In the genomic region with DNA sequence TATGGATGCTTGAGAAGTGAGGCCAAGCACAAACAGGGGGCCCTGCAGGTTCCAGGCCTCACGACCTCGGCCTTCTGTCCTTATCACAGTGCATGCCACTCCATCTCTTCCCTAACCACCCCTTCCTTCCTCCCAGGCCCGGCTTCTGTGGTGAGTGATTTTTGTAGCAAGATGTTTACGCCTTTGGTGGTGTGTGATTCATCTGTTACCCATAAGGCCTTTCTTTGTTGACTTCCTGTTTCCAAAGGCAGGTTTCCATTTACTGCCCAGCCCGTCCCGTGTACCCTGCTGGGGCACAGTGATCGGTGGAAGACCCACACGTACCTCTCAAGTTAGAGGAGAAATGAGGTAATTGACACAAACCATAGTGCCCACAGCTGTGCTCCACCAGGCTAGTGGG, we compare ENCODE assay signal across 8 mouse cellular contexts. TPM values are rescaled to one million over a fixed set of nuclear protein-coding genes. Genes with fewer than 3 reads are reported as not detected.
DNase-seq lines count a peak whose midpoint lies in the region; ATAC-seq lines count a peak whose summit lies in the region.

No protein-coding gene starts in this region.

- H3K27me3 ChIP-seq in kidney, embryonic 15.5 days = no peaks in the 10 kb centered on the region

- no peak for ATAC-seq in kidney, embryonic 15.5 days (replicated peaks; ENCODE audit: low FRiP score)
- ATAC-seq in frontal cortex, adult (ENCODE audit: low TSS enrichment) = no peak

- no peaks in the 10 kb centered on the region for H3K9me3 ChIP-seq in kidney, embryonic 15.5 days (replicated peaks)

- no peak overlapping the region for H3K27ac ChIP-seq in kidney, embryonic 15.5 days

- no peak overlapping the region for H3K4me3 ChIP-seq in kidney, embryonic 15.5 days (replicated peaks)

- no peak overlapping the region for H3K4me2 ChIP-seq in kidney, embryonic 15.5 days

- WGBS in kidney, embryonic 15.5 days = 79% methylated on average over 8 of the region's 8 CpGs

- peak; percentile 36 for DNase-seq in kidney, adult 11 months
- peak; percentile 29 to 34 for DNase-seq in kidney, adult 8-10 months
- DNase-seq in lung, postnatal 4 days = peak; percentile 70 to 73
- peak; percentile 7 to 11 for DNase-seq in thymus, postnatal 10 days (ENCODE audit: low spot score in 2 of 2)
- DNase-seq in MN1 (ENCODE audit: low spot score) = no peak
- DNase-seq in frontal cortex, postnatal 14 days (ENCODE audit: low spot score in 2 of 2) = no peak

- H3K4me1 ChIP-seq in kidney, embryonic 15.5 days = peaks cover 11% of the 10 kb centered on the region

- H3K36me3 ChIP-seq in kidney, embryonic 15.5 days = no peaks in the 10 kb centered on the region

- H3K9ac ChIP-seq in kidney, embryonic 15.5 days = no peak overlapping the region

RNA-seq across cellular contexts. Expression of a gene that starts 29.1 kb away (rescaled TPM):
- 5.8 and 6.8 TPM in 2 replicates for polyA plus RNA-seq in kidney, embryonic 15.5 days (2015; fragmentation: Nextera tagmentation; extraction: Ambion mirVana)

RNA-seq across cellular contexts. Expression of a gene that starts 29.4 kb away (rescaled TPM):
- 62.7 and 62.8 TPM in 2 replicates for polyA plus RNA-seq in kidney, embryonic 15.5 days (2015; fragmentation: Nextera tagmentation; extraction: Ambion mirVana)

RNA-seq across cellular contexts. Expression of a gene that starts 39.6 kb away (rescaled TPM):
- 30.6 and 35.0 TPM in 2 replicates for polyA plus RNA-seq in kidney, embryonic 15.5 days (2015; fragmentation: Nextera tagmentation; extraction: Ambion mirVana)

RNA-seq across cellular contexts. Expression of a gene that starts 46.0 kb away (rescaled TPM):
- polyA plus RNA-seq in kidney, embryonic 15.5 days (2015; fragmentation: Nextera tagmentation; extraction: Ambion mirVana) = 25.0 and 25.3 TPM in 2 replicates

RNA-seq across cellular contexts. Expression of a gene that starts 48.6 kb away (rescaled TPM):
- polyA plus RNA-seq in kidney, embryonic 15.5 days (2015; fragmentation: Nextera tagmentation; extraction: Ambion mirVana) = 8.2 and 11.2 TPM in 2 replicates

Comparison
In these comparisons a context has a peak if more than half of its experiments do, and no peak if none do; other contexts are left out.
1. DNase-seq: peak in kidney, adult 11 months (single experiment), kidney, adult 8-10 months (2 of 2), lung, postnatal 4 days (2 of 2) and thymus, postnatal 10 days (2 of 2); none in MN1 (single experiment) and frontal cortex, postnatal 14 days (0 of 2).